Mouse (Mus musculus) Muller cell, postnatal 12 days (primary cell): ENCODE results near the gene Elmo3.

Source experiments
- DNase-seq: peaks from one replicate; pipeline ENCODE4 v3.0.0-alpha.2; 2015; ENCODE audit errors: inconsistent ontology term

Elmo3 gene

DNA sequence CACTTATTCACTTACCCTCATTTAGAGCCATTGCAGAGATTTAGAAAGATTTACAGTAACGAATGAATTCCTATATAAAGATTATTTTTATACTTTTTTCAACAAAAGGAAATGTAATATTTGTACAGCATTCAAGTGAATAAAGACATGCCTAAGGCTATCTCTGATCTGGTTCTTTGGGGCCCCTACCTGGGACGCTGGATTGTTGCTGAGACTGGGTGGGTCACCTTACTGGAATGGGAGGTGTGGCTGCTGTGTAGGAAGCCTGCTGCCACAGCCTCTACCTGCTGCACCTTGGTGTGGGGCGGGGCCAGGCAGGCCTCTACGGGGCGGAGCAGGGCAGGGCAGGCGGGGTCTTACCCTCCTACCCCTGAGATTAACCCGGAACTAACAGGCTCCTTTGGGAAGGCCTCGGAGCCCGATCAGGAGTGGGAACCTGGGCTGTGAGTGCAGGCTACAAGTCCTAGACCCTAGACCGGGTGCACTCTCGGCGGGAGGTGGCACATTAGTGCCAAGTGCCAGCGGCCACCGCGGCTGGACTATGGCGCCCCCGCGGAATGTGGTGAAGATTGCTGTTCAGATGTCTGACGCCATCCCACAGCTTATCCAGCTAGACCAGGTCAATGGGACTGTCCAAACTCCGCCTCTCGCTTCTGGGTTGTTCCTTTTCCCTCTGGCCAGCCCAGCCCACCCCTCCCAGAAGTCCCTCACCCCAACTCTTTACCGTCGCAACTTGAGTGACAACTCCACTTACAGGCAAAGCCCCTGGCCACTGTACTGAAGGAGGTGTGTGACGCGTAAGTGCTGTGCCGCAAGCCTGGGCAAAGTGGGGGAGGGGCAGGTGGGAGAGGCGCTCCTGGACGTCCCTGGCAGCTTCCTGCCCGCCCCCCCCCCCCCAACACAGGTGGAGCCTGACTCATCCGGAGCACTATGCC lies at the start of gene Elmo3:
Elmo3 (plus strand) TSS at position 391 of the 935 bp plus-strand sequence.
- peak; percentile 81 for DNase-seq

- DNase-seq = no peak
These were observed 47.9 kb upstream of the Elmo3 start for GRCm38 (mm10) chr8:105257318-105258114.

DNA sequence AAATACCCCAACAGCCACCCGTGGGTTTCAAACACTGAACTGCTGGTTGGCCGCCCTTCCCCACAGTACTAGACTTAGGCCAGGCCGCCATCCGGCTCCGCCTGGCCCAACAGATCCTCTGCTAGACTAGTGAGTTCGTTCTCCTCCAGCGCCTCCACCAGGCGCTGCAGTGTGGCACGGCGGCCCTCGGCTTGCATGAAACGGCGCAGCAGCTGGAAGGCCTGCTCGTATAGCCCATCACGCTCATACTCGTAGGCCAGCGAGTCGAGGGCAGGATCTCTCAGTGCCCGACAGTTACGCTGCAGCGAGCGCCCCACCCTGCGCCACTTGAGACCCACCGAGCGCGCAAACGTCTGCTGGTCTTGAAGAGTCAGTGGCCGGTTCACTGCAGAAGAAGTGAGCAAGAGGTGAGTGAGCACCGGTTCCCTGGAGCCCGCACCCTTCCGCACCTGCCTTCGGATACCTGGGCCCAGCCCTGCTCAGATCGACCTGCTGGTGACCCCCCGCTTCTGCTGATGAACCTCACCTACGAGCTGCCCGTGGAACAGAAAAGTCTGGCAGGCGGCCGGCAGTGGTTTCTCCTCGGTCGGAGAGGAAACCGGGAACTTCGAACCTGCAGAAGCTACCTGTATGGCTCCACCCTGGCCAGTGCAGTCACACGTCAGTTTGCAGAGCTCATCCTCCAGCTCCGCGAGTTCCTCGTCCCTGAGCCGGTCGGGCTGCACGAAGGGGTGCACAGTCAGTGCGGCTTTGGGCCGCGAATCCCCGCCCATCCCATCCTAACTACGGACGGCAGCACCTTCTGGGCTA lies 46.3 kb upstream of the Elmo3 start:
- peak; percentile 18 for DNase-seq

GRCm38 (mm10) chr8:105259721-105260320 lies 45.6 kb upstream of the Elmo3 start:
- DNase-seq = peak; percentile 69

DNA sequence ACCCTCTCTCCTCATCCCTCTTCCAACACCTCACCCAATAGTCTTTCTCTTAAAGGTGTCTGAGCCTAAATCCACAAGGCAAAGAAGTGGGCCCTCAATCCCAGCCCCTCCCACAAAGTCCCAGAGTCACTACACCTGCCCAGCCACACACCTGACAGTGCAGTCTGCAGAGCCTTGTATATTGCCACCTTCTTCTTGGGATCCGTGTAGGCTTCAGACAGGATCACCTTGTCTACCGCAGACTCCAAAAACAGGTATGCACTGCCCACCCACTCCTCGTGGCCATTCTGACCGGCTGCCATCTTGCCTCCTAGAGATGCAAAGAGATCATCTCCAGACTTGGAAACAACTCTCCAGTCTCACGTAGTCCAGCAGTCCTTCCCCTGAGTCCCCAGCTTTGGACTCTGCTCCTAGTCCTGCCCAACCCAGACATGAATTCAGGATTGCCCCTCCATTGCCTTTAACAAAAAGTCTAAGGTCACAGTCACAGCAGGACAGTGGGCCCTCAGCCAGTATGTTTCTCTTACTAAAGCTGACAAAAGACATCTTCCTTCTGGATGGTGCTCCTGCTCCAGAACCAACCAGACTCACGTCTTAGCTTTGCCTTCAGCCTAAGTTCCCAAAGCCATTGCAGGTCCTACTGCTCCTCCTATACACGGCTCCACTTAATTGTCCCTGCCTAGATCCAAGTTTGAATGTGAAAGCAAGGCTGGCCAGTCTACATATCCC lies 44.9 kb upstream of the Elmo3 start:
- DNase-seq = no peak

DNA sequence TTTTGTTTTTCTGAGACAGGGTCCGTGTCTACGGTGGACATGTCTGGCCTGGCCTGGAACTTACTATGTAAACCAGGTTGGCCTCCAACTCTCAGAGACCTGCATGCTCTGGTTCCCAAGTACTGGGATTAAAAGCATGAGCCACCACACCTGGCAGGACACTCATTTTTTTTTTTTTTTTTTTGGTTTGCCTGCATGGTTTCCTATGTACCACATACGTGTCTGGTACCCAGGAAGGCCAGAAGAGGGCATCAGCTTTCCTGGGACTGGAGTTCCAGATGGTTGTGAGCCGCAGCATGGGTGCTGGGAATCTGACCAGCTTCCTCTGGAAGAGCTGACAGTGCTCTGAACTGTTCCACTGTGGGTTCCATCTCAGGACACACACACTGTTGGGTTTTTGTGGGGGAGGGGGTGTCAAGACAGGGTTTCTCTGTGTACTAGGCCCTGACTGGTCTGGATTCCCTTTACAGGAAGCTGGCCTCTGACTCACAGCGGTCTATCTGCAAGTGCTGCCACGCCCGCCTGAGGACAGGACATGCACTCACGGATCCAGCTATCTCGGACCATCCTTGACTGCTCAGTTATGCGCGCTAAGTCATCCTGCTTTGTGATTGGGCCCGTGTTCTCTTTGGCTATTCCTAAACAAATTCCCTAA lies 43.9 kb upstream of the Elmo3 start:
- no peak for DNase-seq

DNA sequence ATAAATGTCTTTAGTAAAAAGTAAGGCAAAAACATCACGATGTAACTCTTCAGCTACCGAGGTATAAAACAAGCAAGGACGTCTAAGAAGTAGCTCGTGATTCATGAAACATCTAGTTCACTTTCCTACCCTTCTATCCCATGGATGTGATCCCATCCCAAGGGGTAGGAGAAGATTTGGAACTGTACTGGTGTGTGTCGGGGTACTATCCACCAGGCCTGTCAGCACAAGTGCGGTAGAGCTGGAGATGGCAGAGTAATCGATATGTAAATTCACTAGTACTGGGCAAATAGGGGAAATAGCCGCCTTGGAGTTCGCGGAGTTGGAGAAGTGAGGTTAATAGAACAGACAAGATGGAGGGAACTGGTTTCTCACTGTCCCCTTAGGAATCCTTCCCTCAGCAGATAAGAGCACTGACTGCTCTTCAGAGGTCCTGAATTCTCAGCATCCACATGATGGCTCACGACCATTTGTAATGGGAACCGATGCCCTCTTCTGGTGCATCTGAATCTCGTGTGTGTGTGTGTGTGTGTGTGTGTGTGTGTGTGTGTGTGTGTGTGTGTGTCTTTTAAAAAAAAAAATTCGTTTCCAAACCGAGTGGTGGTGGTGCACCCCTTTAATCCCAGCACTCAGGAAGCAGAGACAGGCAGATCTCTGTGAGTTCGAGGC lies 42.0 kb upstream of the Elmo3 start:
- no peak for DNase-seq

DNA sequence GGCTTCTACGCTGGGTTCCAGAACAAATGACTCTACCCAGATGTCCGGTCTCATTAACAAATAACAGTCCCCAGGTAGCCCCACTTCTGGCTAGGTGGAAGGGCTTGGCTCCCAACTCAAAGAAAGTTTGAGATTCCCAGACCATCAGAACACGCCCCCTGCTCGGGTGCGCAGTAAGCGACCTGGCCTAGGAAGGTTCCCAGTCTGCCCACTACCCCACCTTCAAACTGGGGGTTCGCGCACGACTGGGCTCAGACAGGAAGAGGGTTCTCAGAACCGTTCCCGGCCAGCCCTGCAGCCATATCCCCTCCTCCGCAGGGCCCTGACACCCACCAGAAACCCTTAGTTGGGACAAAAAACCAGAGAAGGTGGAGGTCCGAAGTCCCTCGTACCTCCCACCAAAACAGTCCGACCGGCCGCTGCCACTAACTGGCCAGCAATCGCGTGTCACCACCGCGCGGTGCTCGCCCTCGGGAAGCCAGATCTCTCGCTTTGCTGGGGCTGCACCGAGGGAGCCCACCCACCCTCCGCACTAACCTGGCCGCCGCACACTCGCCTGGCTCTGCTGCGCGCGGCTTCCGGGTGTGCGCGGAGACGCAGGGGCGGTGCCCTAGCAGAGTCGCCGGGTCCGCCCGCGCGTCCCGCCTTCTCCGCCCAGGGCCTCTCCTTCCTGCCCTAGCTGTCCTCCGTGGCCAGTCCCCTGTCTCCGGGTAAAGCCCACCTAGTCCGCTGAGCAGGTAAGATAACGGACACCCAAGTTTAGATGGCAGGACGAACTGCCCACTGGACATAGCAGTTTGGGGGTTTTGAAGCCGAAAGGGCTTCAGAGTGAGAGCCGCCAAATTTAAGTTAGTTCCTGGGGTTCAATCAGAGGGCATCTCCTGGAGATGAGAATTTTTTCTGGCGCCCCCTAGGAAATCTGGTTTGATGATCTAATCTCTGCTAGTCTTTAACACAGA lies 41.1 kb upstream of the Elmo3 start, which contains the start of the genes Tradd and Fbxl8:
Tradd (minus strand) TSS at position 586 of the 959 bp plus-strand sequence.
Fbxl8 (plus strand) TSS at position 625 of the 959 bp plus-strand sequence.
- DNase-seq = peak; percentile 84

DNA sequence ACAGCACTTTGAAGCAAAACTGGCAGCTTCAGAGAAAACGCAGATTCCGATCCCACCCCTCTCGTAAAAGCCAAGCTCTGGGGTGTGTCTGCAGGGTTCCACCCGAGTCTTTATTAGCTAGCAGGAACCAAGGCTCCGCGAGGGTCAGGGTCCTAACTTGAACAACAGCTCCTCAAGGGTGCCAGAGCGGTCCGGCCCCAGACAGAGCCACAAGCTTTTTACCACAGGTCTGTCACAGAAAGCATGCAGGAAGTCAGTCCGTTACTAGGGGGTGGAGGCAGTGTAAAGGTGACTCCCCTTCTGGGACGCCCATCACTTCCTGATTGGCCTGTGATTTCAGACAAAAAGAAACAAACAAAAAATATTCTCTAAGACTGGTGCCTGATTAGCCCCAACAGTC lies 40.3 kb upstream of the Elmo3 start:
- DNase-seq = peak; percentile 37

- no peak for DNase-seq
These were observed 38.6 kb upstream of the Elmo3 start for GRCm38 (mm10) chr8:105266775-105267174.

- DNase-seq = peak; percentile 39
These were observed 36.9 kb upstream of the Elmo3 start for GRCm38 (mm10) chr8:105268342-105269074.

DNA sequence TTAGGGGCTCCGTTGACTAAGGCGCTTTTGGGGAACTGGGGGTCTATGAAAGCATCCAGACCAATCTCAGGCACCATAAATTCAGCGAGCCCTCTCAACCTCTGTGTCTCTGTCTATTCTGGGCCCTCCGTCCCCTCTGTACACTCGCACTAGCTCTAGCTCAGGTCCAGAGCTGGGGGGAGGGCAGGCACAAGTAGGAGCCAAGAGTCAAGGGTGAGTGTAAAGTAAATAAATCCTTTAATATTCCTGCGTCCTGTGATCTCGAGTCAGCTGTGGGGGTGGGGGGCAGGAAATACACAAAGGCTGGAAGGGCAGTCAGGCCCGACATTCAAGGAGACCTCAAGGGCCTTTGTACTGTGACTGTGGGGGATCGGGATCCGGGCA lies 36.3 kb upstream of the Elmo3 start:
- peak; percentile 29 for DNase-seq

GRCm38 (mm10) chr8:105269461-105269947 lies 35.9 kb upstream of the Elmo3 start, which contains the start of gene Hsf4:
Gene Hsf4 (plus strand): TSS chr8:105269801.
- peak; percentile 67 for DNase-seq

DNA sequence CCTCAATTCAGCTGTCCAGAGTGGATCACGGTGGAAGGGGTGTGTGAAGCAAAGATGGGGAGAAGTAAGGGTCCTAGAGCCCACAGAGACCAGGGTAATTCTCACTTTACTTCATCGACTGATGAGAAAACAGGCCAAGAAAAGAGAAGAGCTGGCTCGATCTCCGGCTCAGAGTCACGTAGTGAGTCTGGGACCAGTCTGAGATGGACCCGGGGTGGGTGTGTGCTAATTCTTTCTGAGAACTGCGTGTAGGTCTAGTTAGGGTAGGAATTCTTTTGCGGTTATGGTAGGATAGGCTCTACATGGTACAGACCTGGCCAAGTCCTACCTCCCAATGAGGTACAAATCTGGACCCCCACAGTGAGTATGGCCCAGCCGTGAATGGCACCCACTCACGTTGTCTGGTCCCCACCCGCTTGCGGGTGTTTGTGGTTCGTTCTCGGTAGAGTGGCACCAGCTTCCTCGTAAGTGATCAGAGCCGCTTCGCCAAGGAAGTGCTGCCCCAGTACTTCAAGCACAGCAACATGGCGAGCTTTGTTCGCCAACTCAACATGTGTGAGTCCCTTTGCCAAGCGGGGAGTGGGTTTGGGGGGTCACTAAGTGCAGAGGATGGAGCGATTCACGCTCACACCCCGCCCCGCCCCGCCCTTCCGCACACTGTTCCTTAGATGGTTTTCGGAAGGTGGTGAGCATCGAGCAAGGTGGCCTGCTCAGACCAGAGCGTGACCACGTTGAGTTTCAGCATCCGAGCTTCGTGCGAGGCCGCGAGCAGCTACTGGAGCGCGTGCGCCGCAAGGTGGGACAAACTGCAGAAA lies 35.1 kb upstream of the Elmo3 start:
- no peak for DNase-seq

GRCm38 (mm10) chr8:105270916-105271186 lies 34.5 kb upstream of the Elmo3 start:
- DNase-seq = no peak

DNA sequence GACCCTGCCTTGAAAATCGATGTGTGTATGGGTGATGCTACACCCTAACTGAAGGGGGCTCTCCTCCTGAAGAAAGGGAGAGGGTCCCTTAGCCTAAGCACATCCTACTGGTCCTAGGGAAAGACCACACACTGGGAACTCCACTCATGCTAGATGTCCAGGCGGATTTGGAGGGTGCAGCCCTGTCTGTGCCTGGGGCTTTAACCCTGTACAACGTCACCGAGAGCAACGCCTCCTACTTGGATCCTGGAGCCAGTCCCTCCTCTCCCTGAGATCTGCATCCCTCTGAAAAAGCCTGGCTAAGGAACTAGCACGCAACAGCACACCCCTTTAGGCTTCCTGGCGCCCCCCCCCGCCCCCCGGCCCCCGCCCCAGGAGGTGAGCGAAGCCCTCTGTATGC lies 30.0 kb upstream of the Elmo3 start:
- no peak for DNase-seq

DNA sequence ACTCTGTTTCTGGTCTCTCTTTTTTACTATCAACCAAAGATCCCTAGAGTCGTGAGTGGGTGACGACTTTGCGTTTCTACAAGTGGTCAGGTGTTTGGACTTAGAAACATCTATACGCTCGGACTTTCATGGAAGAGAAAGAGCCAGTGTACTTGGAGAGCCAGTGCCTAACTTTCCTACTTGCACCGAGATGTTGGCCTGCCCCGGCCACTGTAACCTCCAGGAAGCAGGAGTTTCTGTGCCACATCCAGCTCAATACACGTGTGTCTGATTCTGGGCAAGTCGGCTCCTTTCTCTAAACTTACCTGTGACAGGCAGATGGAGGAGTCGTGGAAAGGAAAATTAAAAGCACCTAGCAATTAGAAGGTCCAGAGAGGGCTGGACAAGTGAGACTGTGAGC lies 29.6 kb upstream of the Elmo3 start, which contains the start of gene Nol3:
Nol3 (plus strand) TSS at position 301 of the 400 bp plus-strand sequence.
- peak; percentile 25 for DNase-seq
